Mouse (Mus musculus): ENCODE measurements around the gene Fmnl2. TPM values are rescaled to one million over a fixed set of nuclear protein-coding genes. Genes with fewer than 3 reads are reported as not detected.

The Fmnl2 gene
- polyA plus RNA-seq, 1 experiment from 2014 or later, result 11.8 TPM

GRCm38 (mm10) chr2:52844936-52845752 lies 12.5 kb upstream of the Fmnl2 start:
- Histone ChIP-seq H3K27me3 (no peaks in the 10 kb centered on the region; the same call in 1 of the 2 replicates), H3K4me3 (no peak overlapping the region), H3K4me2 (replicated peaks) (no peak overlapping the region), H3K36me3 (no peaks in the 10 kb centered on the region), H3K9me3 (no peaks in the 10 kb centered on the region), H3K4me1 (no peaks in the 10 kb centered on the region), H3K27ac (no peak overlapping the region), H3K9ac (no peak overlapping the region)
- 65% methylated on average over 14 of the region's 14 CpGs for WGBS
- no peak for ATAC-seq (ENCODE audit: low FRiP score, low read depth)

GRCm38 (mm10) chr2:52846506-52846905 lies 11.2 kb upstream of the Fmnl2 start:
- H3K9ac ChIP-seq, result no peak overlapping the region
- H3K4me1 ChIP-seq, result no peaks in the 10 kb centered on the region
- no peak overlapping the region for H3K4me3 ChIP-seq
- no peaks in the 10 kb centered on the region for H3K9me3 ChIP-seq
- H3K36me3 ChIP-seq, result no peaks in the 10 kb centered on the region
- no peak overlapping the region for H3K27ac ChIP-seq
- no peak overlapping the region for H3K4me2 ChIP-seq (replicated peaks)
- ATAC-seq (ENCODE audit: low FRiP score, low read depth), result no peak
- H3K27me3 ChIP-seq, result no peaks in the 10 kb centered on the region; the same call in 1 of the 2 replicates
- WGBS, result 45% methylated on average over 3 of the region's 3 CpGs

GRCm38 (mm10) chr2:52849092-52849491 lies 8.6 kb upstream of the Fmnl2 start:
- Histone ChIP-seq H3K4me1 (no peaks in the 10 kb centered on the region), H3K9ac (no peak overlapping the region), H3K27me3 (no peaks in the 10 kb centered on the region; the same call in 1 of the 2 replicates), H3K9me3 (no peaks in the 10 kb centered on the region), H3K27ac (no peak overlapping the region), H3K4me3 (no peak overlapping the region), H3K36me3 (no peaks in the 10 kb centered on the region), H3K4me2 (replicated peaks) (no peak overlapping the region)
- WGBS, result 66% methylated on average over 3 of the region's 3 CpGs
- ATAC-seq (ENCODE audit: low FRiP score, low read depth), result no peak

GRCm38 (mm10) chr2:52858529-52859465 lies 1.1 kb downstream of the Fmnl2 start:
- H3K9ac ChIP-seq, result peak overlapping the region; percentile 95
- peak overlapping the region; percentile 90 for H3K27ac ChIP-seq
- no peaks in the 10 kb centered on the region for H3K36me3 ChIP-seq
- H3K27me3 ChIP-seq, result no peaks in the 10 kb centered on the region
- WGBS, result under 1% methylated on average over 46 of the region's 46 CpGs
- ATAC-seq (ENCODE audit: low FRiP score, low read depth), result peak; percentile 26; the same call in 1 of the 2 replicates
- H3K9me3 ChIP-seq, result no peaks in the 10 kb centered on the region
- peak overlapping the region; percentile 98 for H3K4me3 ChIP-seq
- peaks cover 45% of the 10 kb centered on the region for H3K4me1 ChIP-seq
- peak overlapping the region; percentile 78 for H3K4me2 ChIP-seq (replicated peaks)

- H3K4me2 ChIP-seq (replicated peaks), result peak overlapping the region; percentile 78
- no peaks in the 10 kb centered on the region for H3K27me3 ChIP-seq
- peak overlapping the region; percentile 98 for H3K4me3 ChIP-seq
- no peaks in the 10 kb centered on the region for H3K9me3 ChIP-seq
- 3% methylated on average over 7 of the region's 7 CpGs for WGBS
- H3K27ac ChIP-seq, result peak overlapping the region; percentile 90
- ATAC-seq (ENCODE audit: low FRiP score, low read depth), result no peak
- no peaks in the 10 kb centered on the region for H3K36me3 ChIP-seq
- H3K9ac ChIP-seq, result peak overlapping the region; percentile 95
- H3K4me1 ChIP-seq, result peaks cover 48% of the 10 kb centered on the region
Observed at GRCm38 (mm10) chr2:52859466-52859840, 1.8 kb downstream of the Fmnl2 start.

GRCm38 (mm10) chr2:52860111-52860775 lies 2.6 kb downstream of the Fmnl2 start:
- ATAC-seq (ENCODE audit: low FRiP score, low read depth), result no peak
- WGBS, result 6% methylated on average over 8 of the region's 8 CpGs
- no peaks in the 10 kb centered on the region; the same call in 1 of the 2 replicates for H3K36me3 ChIP-seq
- peak overlapping the region; percentile 95 for H3K9ac ChIP-seq
- H3K4me3 ChIP-seq, result peak overlapping the region; percentile 98
- H3K9me3 ChIP-seq, result no peaks in the 10 kb centered on the region
- H3K27me3 ChIP-seq, result no peaks in the 10 kb centered on the region
- peaks cover 52% of the 10 kb centered on the region for H3K4me1 ChIP-seq
- H3K4me2 ChIP-seq (replicated peaks), result peak overlapping the region; percentile 78
- peak overlapping the region; percentile 40 for H3K27ac ChIP-seq

- no peak for ATAC-seq (ENCODE audit: low FRiP score, low read depth)
- Histone ChIP-seq H3K4me2 (replicated peaks) (no peak overlapping the region), H3K27me3 (no peaks in the 10 kb centered on the region), H3K36me3 (peaks cover 7% of the 10 kb centered on the region), H3K4me1 (peaks cover 49% of the 10 kb centered on the region), H3K4me3 (no peak overlapping the region), H3K9ac (no peak overlapping the region), H3K27ac (no peak overlapping the region), H3K9me3 (peaks cover under 1% of the 10 kb centered on the region; the same call in 1 of the 2 replicates)
- WGBS, result 83% methylated on average over 9 of the region's 9 CpGs
Observed at GRCm38 (mm10) chr2:52862046-52862759, 4.5 kb downstream of the Fmnl2 start.

- peaks cover 12% of the 10 kb centered on the region for H3K36me3 ChIP-seq
- H3K9ac ChIP-seq, result no peak overlapping the region
- ATAC-seq (ENCODE audit: low FRiP score, low read depth), result no peak
- H3K27ac ChIP-seq, result no peak overlapping the region
- H3K9me3 ChIP-seq, result peaks cover 6% of the 10 kb centered on the region; the same call in 1 of the 2 replicates
- H3K4me2 ChIP-seq (replicated peaks), result no peak overlapping the region
- H3K4me3 ChIP-seq, result no peak overlapping the region
- 73% methylated on average over 4 of the region's 4 CpGs for WGBS
- no peaks in the 10 kb centered on the region for H3K27me3 ChIP-seq
- H3K4me1 ChIP-seq, result peaks cover 53% of the 10 kb centered on the region
Observed at GRCm38 (mm10) chr2:52862760-52863124, 5.1 kb downstream of the Fmnl2 start.

- no peaks in the 10 kb centered on the region for H3K27me3 ChIP-seq
- H3K9me3 ChIP-seq, result peaks cover 6% of the 10 kb centered on the region; the same call in 1 of the 2 replicates
- no peak overlapping the region for H3K4me2 ChIP-seq (replicated peaks)
- ATAC-seq (ENCODE audit: low FRiP score, low read depth), result no peak
- no peak overlapping the region for H3K27ac ChIP-seq
- H3K9ac ChIP-seq, result no peak overlapping the region
- peaks cover 64% of the 10 kb centered on the region for H3K4me1 ChIP-seq
- H3K4me3 ChIP-seq, result no peak overlapping the region
- peaks cover 20% of the 10 kb centered on the region for H3K36me3 ChIP-seq
- WGBS, result 91% methylated on average over 7 of the region's 7 CpGs
Observed at GRCm38 (mm10) chr2:52864635-52865034, 7.0 kb downstream of the Fmnl2 start.

- peaks cover 6% of the 10 kb centered on the region; the same call in 1 of the 2 replicates for H3K9me3 ChIP-seq
- H3K27ac ChIP-seq, result no peak overlapping the region
- ATAC-seq (ENCODE audit: low FRiP score, low read depth), result no peak
- H3K36me3 ChIP-seq, result peaks cover 20% of the 10 kb centered on the region
- H3K9ac ChIP-seq, result no peak overlapping the region
- H3K27me3 ChIP-seq, result no peaks in the 10 kb centered on the region
- WGBS, result 63% methylated on average over 3 of the region's 3 CpGs
- no peak overlapping the region for H3K4me3 ChIP-seq
- H3K4me1 ChIP-seq, result peaks cover 57% of the 10 kb centered on the region
- H3K4me2 ChIP-seq (replicated peaks), result no peak overlapping the region
Observed at GRCm38 (mm10) chr2:52866151-52866550, 8.5 kb downstream of the Fmnl2 start.

- Histone ChIP-seq H3K4me2 (replicated peaks) (no peak overlapping the region), H3K27me3 (no peaks in the 10 kb centered on the region), H3K4me3 (no peak overlapping the region), H3K27ac (no peak overlapping the region), H3K9me3 (peaks cover 6% of the 10 kb centered on the region; the same call in 1 of the 2 replicates), H3K9ac (no peak overlapping the region), H3K4me1 (peaks cover 55% of the 10 kb centered on the region), H3K36me3 (peaks cover 20% of the 10 kb centered on the region)
- 74% methylated on average over 9 of the region's 9 CpGs for WGBS
- no peak for ATAC-seq (ENCODE audit: low FRiP score, low read depth)
Observed at GRCm38 (mm10) chr2:52867781-52868180, 10.1 kb downstream of the Fmnl2 start.

Measured in limb, embryonic 13.5 days (tissue).